Mouse (Mus musculus) heart, embryonic 12.5 days (tissue): ENCODE data around the gene Rnf181. TPM values are rescaled to one million over a fixed set of nuclear protein-coding genes. Genes with fewer than 3 reads are reported as not detected.

Experiments used
- ATAC-seq: fragments of 200-750 bp; cut with Nextera tagmentation; 2 replicates; pipeline ENCODE4 v1.8.0; 2017; ENCODE audit warnings: moderate TSS enrichment, moderate library complexity; ENCODE audit not compliant: insufficient number of reproducible peaks, low FRiP score
- H3K27ac ChIP-seq: fragments of 300-500 bp; sonication (generic); 2 replicates; pipeline ENCODE4 v1.5.1; 2016; ENCODE audit warnings: mild to moderate bottlenecking, moderate library complexity; ENCODE audit not compliant: poor library complexity, severe bottlenecking
- H3K27me3 ChIP-seq: fragments of 300-500 bp; sonication (generic); replicated peaks from 2 replicates; pipeline ENCODE4 v1.6.1; 2016; ENCODE audit warnings: mild to moderate bottlenecking, moderate library complexity
- H3K36me3 ChIP-seq: fragments of 300-500 bp; sonication (generic); 2 replicates; pipeline ENCODE4 v1.6.1; 2016; ENCODE audit warnings: mild to moderate bottlenecking, moderate library complexity
- H3K4me1 ChIP-seq: fragments of 300-500 bp; sonication (generic); replicated peaks from 2 replicates; pipeline ENCODE4 v1.6.1; 2016; ENCODE audit warnings: mild to moderate bottlenecking
- H3K4me2 ChIP-seq: fragments of 300-500 bp; sonication (generic); 2 replicates; pipeline ENCODE4 v1.6.1; 2016; ENCODE audit warnings: mild to moderate bottlenecking, moderate library complexity
- H3K4me3 ChIP-seq: fragments of 300-500 bp; sonication (generic); 2 replicates; pipeline ENCODE4 v1.5.1; 2016; ENCODE audit warnings: mild to moderate bottlenecking
- H3K9ac ChIP-seq: fragments of 300-500 bp; sonication (generic); 2 replicates; pipeline ENCODE4 v1.6.1; 2016; ENCODE audit warnings: mild to moderate bottlenecking, moderate library complexity
- H3K9me3 ChIP-seq: fragments of 300-500 bp; sonication (generic); replicated peaks from 2 replicates; pipeline ENCODE4 v1.6.1; 2016; ENCODE audit warnings: mild to moderate bottlenecking, moderate library complexity
- WGBS: fragments of 180-500 bp; shearing (Covaris S2); methylation state at CpG from one replicate; pipeline ENCODE4 v1.1.7; 2016; 5-methylcytosine and 5-hydroxymethylcytosine counted together
- polyA plus RNA-seq: library from polyadenylated mRNA; unstranded; fragments of >200 nt; fragmentation: Nextera tagmentation; extraction: Ambion mirVana; gene quantifications from 2 replicates; pipeline ENCODE4 v1.2.1, GENCODE M21; 2016

The Rnf181 gene
- polyA plus RNA-seq = 90.0 and 92.9 TPM in 2 replicates

GRCm38 (mm10) chr6:72366844-72367443, at the start of gene Rnf181:
Rnf181 (minus strand) TSS chr6:72366956.
- no peak within 1 kb of the TSS for H3K4me3 ChIP-seq
- peaks cover 24% of the 10 kb centered on the region for H3K4me1 ChIP-seq
- H3K36me3 ChIP-seq = peaks cover 9% of the 10 kb centered on the region
- no peaks in the 10 kb centered on the region for H3K27me3 ChIP-seq
- no peaks in the 10 kb centered on the region for H3K9me3 ChIP-seq
- no peak within 1 kb of the TSS for H3K27ac ChIP-seq
- WGBS = 68% methylated on average over 4 of the region's 4 CpGs
- H3K9ac ChIP-seq = no peak within 1 kb of the TSS
- ATAC-seq = no peak
- no peak within 1 kb of the TSS for H3K4me2 ChIP-seq

GRCm38 (mm10) chr6:72415964-72416772, 49.4 kb upstream of the Rnf181 start:
- no peaks in the 10 kb centered on the region for H3K27me3 ChIP-seq
- no peak overlapping the region for H3K4me3 ChIP-seq
- peaks cover 19% of the 10 kb centered on the region for H3K4me1 ChIP-seq
- no peak overlapping the region for H3K27ac ChIP-seq
- H3K36me3 ChIP-seq = peaks cover 41% of the 10 kb centered on the region
- no peaks in the 10 kb centered on the region for H3K9me3 ChIP-seq
- 72% methylated on average over 7 of the region's 7 CpGs for WGBS
- 0 out of 2 replicates have a peak overlapping the region, but pooled peaks have one; percentile 11 for H3K9ac ChIP-seq
- no peak for ATAC-seq
- H3K4me2 ChIP-seq = 0 out of 2 replicates have a peak overlapping the region, but pooled peaks have one; percentile 3

GRCm38 (mm10) chr6:72415181-72415580, 48.4 kb upstream of the Rnf181 start:
- Histone ChIP-seq H3K9me3 (no peaks in the 10 kb centered on the region), H3K4me3 (peak overlapping the region; percentile 93), H3K27ac (no peak overlapping the region)

GRCm38 (mm10) chr6:72414076-72414756, 47.5 kb upstream of the Rnf181 start, which contains the start of gene Ggcx:
Ggcx (plus strand) TSS chr6:72414308.
- H3K9me3 ChIP-seq = no peaks in the 10 kb centered on the region
- peaks cover 19% of the 10 kb centered on the region for H3K4me1 ChIP-seq
- H3K9ac ChIP-seq = peak within 1 kb of the TSS; percentile 93
- peak within 1 kb of the TSS; percentile 85 for H3K4me2 ChIP-seq
- H3K4me3 ChIP-seq = peak within 1 kb of the TSS; percentile 93
- peak; percentile 95 for ATAC-seq
- peaks cover 28% of the 10 kb centered on the region for H3K36me3 ChIP-seq
- H3K27me3 ChIP-seq = no peaks in the 10 kb centered on the region
- H3K27ac ChIP-seq = peak within 1 kb of the TSS; percentile 52
- 2% methylated on average over 33 of the region's 33 CpGs for WGBS

More at GRCm38 (mm10) chr6:72415181-72415580, 48.4 kb upstream of the Rnf181 start:
- peaks cover 19% of the 10 kb centered on the region for H3K4me1 ChIP-seq
- peaks cover 31% of the 10 kb centered on the region for H3K36me3 ChIP-seq
- H3K27me3 ChIP-seq = no peaks in the 10 kb centered on the region
- H3K4me2 ChIP-seq = peak overlapping the region; percentile 85
- ATAC-seq = no peak
- H3K9ac ChIP-seq = peak overlapping the region; percentile 93; the same call in 1 of the 2 replicates
- 81% methylated on average over 5 of the region's 5 CpGs for WGBS

- Histone ChIP-seq H3K9me3 (no peaks in the 10 kb centered on the region), H3K27ac (no peak overlapping the region), H3K36me3 (no peaks in the 10 kb centered on the region), H3K9ac (no peak overlapping the region), H3K4me2 (no peak overlapping the region), H3K27me3 (no peaks in the 10 kb centered on the region), H3K4me3 (no peak overlapping the region), H3K4me1 (peaks cover 11% of the 10 kb centered on the region)
- 77% methylated on average over 7 of the region's 7 CpGs for WGBS
- no peak for ATAC-seq
Observed at GRCm38 (mm10) chr6:72410518-72410917, 43.8 kb upstream of the Rnf181 start.

GRCm38 (mm10) chr6:72410003-72410402, 43.2 kb upstream of the Rnf181 start:
- H3K36me3 ChIP-seq = no peaks in the 10 kb centered on the region
- no peak overlapping the region for H3K9ac ChIP-seq
- WGBS = 15% methylated on average over 1 of the region's 1 CpGs
- peaks cover 7% of the 10 kb centered on the region for H3K4me1 ChIP-seq
- H3K9me3 ChIP-seq = no peaks in the 10 kb centered on the region
- H3K27me3 ChIP-seq = no peaks in the 10 kb centered on the region
- H3K4me3 ChIP-seq = no peak overlapping the region
- no peak overlapping the region for H3K4me2 ChIP-seq
- H3K27ac ChIP-seq = no peak overlapping the region
- no peak for ATAC-seq

GRCm38 (mm10) chr6:72409567-72409966, 42.8 kb upstream of the Rnf181 start:
- Histone ChIP-seq H3K9me3 (no peaks in the 10 kb centered on the region), H3K9ac (no peak overlapping the region), H3K36me3 (no peaks in the 10 kb centered on the region), H3K4me1 (peaks cover 4% of the 10 kb centered on the region; the same call in 1 of the 2 replicates), H3K27me3 (no peaks in the 10 kb centered on the region), H3K4me2 (no peak overlapping the region), H3K27ac (no peak overlapping the region), H3K4me3 (no peak overlapping the region)
- 15% methylated on average over 3 of the region's 3 CpGs for WGBS
- ATAC-seq = no peak

- H3K4me1 ChIP-seq = no peaks in the 10 kb centered on the region
- H3K4me2 ChIP-seq = no peak overlapping the region
- no peak overlapping the region for H3K4me3 ChIP-seq
- H3K9me3 ChIP-seq = no peaks in the 10 kb centered on the region
- H3K27ac ChIP-seq = no peak overlapping the region
- H3K36me3 ChIP-seq = no peaks in the 10 kb centered on the region
- WGBS = 2% methylated on average over 5 of the region's 5 CpGs
- H3K27me3 ChIP-seq = no peaks in the 10 kb centered on the region
- H3K9ac ChIP-seq = no peak overlapping the region
- peak; percentile 82 for ATAC-seq
Observed at GRCm38 (mm10) chr6:72407119-72407518, 40.4 kb upstream of the Rnf181 start.

GRCm38 (mm10) chr6:72405356-72405755, 38.6 kb upstream of the Rnf181 start:
- WGBS = 74% methylated on average over 7 of the region's 7 CpGs
- H3K9ac ChIP-seq = no peak overlapping the region

GRCm38 (mm10) chr6:72401875-72402274, 35.1 kb upstream of the Rnf181 start:
- H3K36me3 ChIP-seq = no peaks in the 10 kb centered on the region
- H3K27me3 ChIP-seq = no peaks in the 10 kb centered on the region
- no peak overlapping the region for H3K27ac ChIP-seq
- H3K9me3 ChIP-seq = no peaks in the 10 kb centered on the region
- H3K4me2 ChIP-seq = no peak overlapping the region
- no peak overlapping the region for H3K9ac ChIP-seq
- H3K4me3 ChIP-seq = no peak overlapping the region
- no peak for ATAC-seq
- 25% methylated on average over 7 of the region's 7 CpGs for WGBS
- H3K4me1 ChIP-seq = no peaks in the 10 kb centered on the region

More at GRCm38 (mm10) chr6:72405356-72405755, 38.6 kb upstream of the Rnf181 start:
- Histone ChIP-seq H3K4me1 (no peaks in the 10 kb centered on the region), H3K27me3 (no peaks in the 10 kb centered on the region), H3K9me3 (no peaks in the 10 kb centered on the region), H3K27ac (no peak overlapping the region), H3K4me3 (no peak overlapping the region), H3K4me2 (no peak overlapping the region), H3K36me3 (no peaks in the 10 kb centered on the region)
- ATAC-seq = no peak

- Histone ChIP-seq H3K4me2 (no peak overlapping the region), H3K27ac (no peak overlapping the region), H3K9me3 (no peaks in the 10 kb centered on the region), H3K9ac (no peak overlapping the region), H3K4me1 (no peaks in the 10 kb centered on the region), H3K36me3 (no peaks in the 10 kb centered on the region), H3K4me3 (no peak overlapping the region), H3K27me3 (no peaks in the 10 kb centered on the region)
- no peak for ATAC-seq
- WGBS = 55% methylated on average over 2 of the region's 2 CpGs
Observed at GRCm38 (mm10) chr6:72399967-72400366, 33.2 kb upstream of the Rnf181 start.
